Mouse (Mus musculus) layer of hippocampus, adult 8-10 months (tissue): ENCODE data around the gene Olfr888. TPM values are rescaled to one million over a fixed set of nuclear protein-coding genes. Genes with fewer than 3 reads are reported as not detected.

ENCODE experiments used
- DNase-seq, 2 experiments: peaks; one replicate each; pipeline ENCODE4 v3.0.0; 2022; ENCODE audit warnings: low spot score in 2 of 2
- total RNA-seq, 4 experiments: library from RNA; stranded (reverse); gene quantifications; 2 replicates each; pipeline ENCODE4 v1.2.4; 2022

Olfr888 gene
- total RNA-seq = not detected

- DNase-seq = no peak
Observed at GRCm38 (mm10) chr9:38107828-38108227, at the start of gene Olfr888. TSS of gene Olfr888 (plus strand) at chr9:38108128.

GRCm38 (mm10) chr9:38061022-38061421, 46.9 kb upstream of the Olfr888 start, which contains the start of gene Olfr885:
TSS of gene Olfr885 (plus strand) at chr9:38061322.
- no peak for DNase-seq

GRCm38 (mm10) chr9:38083772-38084171, 24.2 kb upstream of the Olfr888 start, which contains the start of gene Olfr887:
TSS of gene Olfr887 (plus strand) at chr9:38084072.
- no peak for DNase-seq

- DNase-seq = no peak
Observed at GRCm38 (mm10) chr9:38114898-38115297, 7.0 kb downstream of the Olfr888 start, which contains the start of gene Olfr889. TSS of gene Olfr889 (plus strand) at chr9:38115198.

GRCm38 (mm10) chr9:38142217-38142616, 34.3 kb downstream of the Olfr888 start, which contains the start of gene Olfr890:
TSS of gene Olfr890 (plus strand) at chr9:38142517.
- DNase-seq = no peak

Other genes with a start within 250 kb of the Olfr888 start
- gene Olfr145, start 211.4 kb upstream of the Olfr888 start, total RNA-seq = not detected
- gene Olfr878, start 190.3 kb upstream of the Olfr888 start, total RNA-seq = under 1 TPM in 1 of 4 experiments, not detected in 3; 0.45 TPM
- under 1 TPM in 1 of 4 experiments, not detected in 3; 0.09 TPM for gene Olfr881, start 116.3 kb upstream of the Olfr888 start, total RNA-seq
- gene Olfr883, start 82.3 kb upstream of the Olfr888 start, total RNA-seq = not detected
- not detected for gene Olfr884, start 61.6 kb upstream of the Olfr888 start, total RNA-seq
- not detected for gene Olfr885, start 46.8 kb upstream of the Olfr888 start, total RNA-seq
- gene Olfr887, start 24.1 kb upstream of the Olfr888 start, total RNA-seq = not detected
- not detected for gene Olfr889, start 7.1 kb downstream of the Olfr888 start, total RNA-seq
- not detected for gene Olfr890, start 34.4 kb downstream of the Olfr888 start, total RNA-seq
- not detected for gene Olfr891, start 72.7 kb downstream of the Olfr888 start, total RNA-seq
- gene Olfr893, start 100.2 kb downstream of the Olfr888 start, total RNA-seq = not detected
- gene Olfr894, start 109.9 kb downstream of the Olfr888 start, total RNA-seq = not detected
- not detected for gene Olfr143, start 144.6 kb downstream of the Olfr888 start, total RNA-seq
- gene Olfr895, start 159.7 kb downstream of the Olfr888 start, total RNA-seq = not detected
- gene Olfr896-ps1, start 183.0 kb downstream of the Olfr888 start, total RNA-seq = not detected
- gene Olfr25, start 220.9 kb downstream of the Olfr888 start, total RNA-seq = not detected
- not detected for gene Olfr898, start 240.3 kb downstream of the Olfr888 start, total RNA-seq